Mouse (Mus musculus) brown adipose tissue, adult 24 weeks (tissue): ENCODE measurements at regions not wholly inside any gene's neighbourhood (a gene's known extent, or its start where the extent isn't known, plus 50 kb on each side); places are given as distances from the start of the nearest gene placed in this dataset.

Experiments used
- H3K27ac ChIP-seq: fragments of 200-500 bp; replicated peaks from 2 replicates; pipeline ENCODE4 v1.5.1; 2012; ENCODE audit warnings: low read depth, mild to moderate bottlenecking, low read length
- H3K4me1 ChIP-seq: fragments of 200-500 bp; 2 replicates; pipeline ENCODE4 v1.6.1; 2012; ENCODE audit warnings: low read length, mixed read lengths; ENCODE audit not compliant: control insufficient read depth, insufficient read depth, insufficient read length
- H3K4me3 ChIP-seq: fragments of 200-500 bp; 2 replicates; pipeline ENCODE4 v1.5.1; 2012; ENCODE audit warnings: low read depth, mild to moderate bottlenecking, low read length, moderate library complexity; ENCODE audit not compliant: insufficient read depth

DNA sequence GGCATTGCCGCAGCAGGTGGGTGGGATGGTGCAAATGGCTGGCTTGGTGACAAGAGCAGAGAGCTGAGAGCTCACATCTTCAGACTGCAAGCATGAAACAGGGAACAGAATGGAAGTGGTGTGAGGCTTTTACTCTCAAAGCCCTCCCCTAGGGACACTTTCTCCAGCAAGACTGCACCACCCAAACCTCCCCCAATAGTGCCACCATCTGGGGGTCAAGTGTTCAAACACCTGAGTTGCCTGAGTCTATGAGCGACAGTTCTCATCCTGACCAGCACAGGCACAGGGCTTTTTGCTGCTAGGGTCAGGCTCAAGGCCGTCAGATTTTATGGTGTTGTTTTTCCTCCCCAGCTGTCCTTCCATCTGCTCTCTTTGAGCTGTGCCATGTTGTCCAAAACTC is 337.9 kb upstream of the Eif4g2 start:
- Histone ChIP-seq H3K4me1 (no peaks in the 10 kb centered on the region), H3K4me3 (no peak overlapping the region), H3K27ac (no peak overlapping the region)

DNA sequence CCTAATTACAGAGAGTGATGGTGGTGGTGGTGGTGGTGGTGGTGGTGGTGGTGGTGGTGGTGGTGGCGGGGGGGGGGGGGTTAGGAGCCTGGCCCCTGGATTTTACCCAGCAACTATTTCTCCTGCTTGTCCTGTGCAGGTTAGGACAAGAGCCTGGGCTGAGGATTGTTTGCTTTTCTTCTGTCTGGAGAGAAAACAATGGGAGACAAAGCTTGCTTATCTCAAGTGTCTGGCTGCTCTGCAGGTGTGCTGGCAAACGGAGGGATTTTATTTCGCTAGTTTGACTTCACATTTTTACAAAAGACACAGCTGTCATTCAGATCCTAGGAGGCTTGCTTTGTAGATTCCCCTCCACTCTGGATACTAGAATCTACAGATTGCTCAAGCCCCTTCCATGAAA is 334.9 kb upstream of the Eif4g2 start:
- H3K4me1 ChIP-seq = 0 out of 2 replicates have a peak, but pooled peaks cover 3% of the 10 kb centered on the region
- no peak overlapping the region for H3K4me3 ChIP-seq
- no peak overlapping the region for H3K27ac ChIP-seq

DNA sequence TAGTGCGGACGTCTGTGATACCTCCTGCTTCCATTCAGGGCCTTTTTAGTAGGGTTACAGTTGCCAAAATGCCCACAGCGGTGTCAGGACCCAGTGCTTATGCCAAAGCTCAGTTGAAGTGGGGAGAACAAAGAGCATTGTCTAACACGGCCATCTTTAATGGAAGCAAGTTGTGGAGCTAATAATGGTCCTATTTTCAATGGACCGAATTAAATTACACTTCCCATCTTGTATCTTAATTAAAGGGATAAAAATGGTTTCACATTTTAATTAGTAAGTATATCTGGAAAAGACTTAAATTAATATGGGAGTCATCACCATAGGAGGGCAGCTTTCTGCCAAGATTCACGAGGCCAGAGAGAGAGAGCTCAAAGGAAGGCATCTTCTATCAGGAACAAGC is 333.2 kb upstream of the Eif4g2 start:
- no peak overlapping the region for H3K4me3 ChIP-seq
- H3K27ac ChIP-seq = no peak overlapping the region
- 0 out of 2 replicates have a peak, but pooled peaks cover 3% of the 10 kb centered on the region for H3K4me1 ChIP-seq

DNA sequence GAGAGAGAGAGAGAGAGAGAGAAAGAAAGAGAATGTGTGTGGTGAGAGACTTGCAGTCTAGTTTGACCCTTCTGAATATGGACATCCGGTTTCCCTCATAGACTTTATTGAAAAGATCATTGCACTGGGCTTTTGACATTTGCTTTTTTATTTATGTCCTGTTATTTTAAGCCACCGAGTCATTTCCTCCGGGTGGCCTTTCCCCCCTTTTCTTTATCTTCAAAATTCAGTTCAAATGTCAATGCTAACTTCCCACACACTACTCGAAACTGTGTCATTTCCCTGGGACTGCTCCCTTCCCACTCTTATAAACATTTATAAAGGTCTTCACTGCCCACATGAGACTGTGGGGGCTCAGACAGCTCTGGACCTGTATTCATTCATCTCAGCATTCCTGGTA is 330.9 kb upstream of the Eif4g2 start:
- H3K27ac ChIP-seq = no peak overlapping the region; the same call in 1 of the 2 replicates
- no peak overlapping the region for H3K4me3 ChIP-seq
- 0 out of 2 replicates have a peak, but pooled peaks cover 3% of the 10 kb centered on the region for H3K4me1 ChIP-seq

DNA sequence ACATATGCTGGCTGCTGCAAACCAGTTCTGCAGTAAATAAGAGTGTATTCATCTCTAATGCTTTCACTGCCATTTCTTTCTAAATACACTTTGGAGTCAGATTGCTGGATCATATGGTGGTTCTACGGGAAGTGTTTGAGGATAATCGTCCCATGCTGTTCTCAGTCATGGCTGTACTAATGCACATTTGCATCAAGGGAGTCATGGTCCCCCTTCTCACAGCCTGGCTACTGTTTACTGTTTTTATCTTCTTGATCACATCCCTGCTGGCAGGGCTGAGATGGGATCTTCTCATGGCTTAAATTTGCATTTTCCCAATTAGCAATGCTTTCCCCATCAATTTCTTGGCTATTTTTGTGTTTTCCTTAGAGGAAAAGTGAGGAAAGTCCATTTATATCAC is 330.1 kb upstream of the Eif4g2 start:
- Histone ChIP-seq H3K27ac (no peak overlapping the region), H3K4me1 (0 out of 2 replicates have a peak, but pooled peaks cover 3% of the 10 kb centered on the region), H3K4me3 (no peak overlapping the region)

DNA sequence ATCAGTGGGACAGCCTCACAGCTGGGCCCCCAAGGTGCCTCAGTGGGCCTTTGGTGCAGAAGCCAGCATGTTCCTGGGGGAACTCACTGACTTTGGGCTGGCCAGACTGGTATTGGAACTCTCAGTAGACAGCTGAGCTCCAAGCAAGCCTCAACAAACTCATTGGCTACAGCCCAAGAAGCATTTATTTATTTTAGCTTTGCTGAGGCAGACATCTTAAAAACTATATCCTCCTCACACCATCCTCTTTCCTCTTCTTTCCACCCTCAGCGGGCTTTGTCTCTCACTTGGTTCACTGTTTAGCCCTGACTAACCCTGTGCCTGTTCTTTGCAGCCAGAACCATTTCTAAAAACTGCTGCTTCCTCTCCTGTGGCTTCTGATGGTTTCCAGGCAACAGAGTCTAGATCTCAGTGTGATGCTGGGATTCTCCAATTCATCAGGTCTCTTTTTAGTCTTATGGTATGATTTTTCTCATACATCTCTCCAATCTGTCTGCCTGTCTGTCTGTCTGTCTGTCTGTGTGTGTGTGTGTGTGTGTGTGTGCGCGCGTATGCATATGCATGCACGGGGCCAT is 328.6 kb upstream of the Eif4g2 start:
- Histone ChIP-seq H3K27ac (no peak overlapping the region), H3K4me3 (no peak overlapping the region), H3K4me1 (0 out of 2 replicates have a peak, but pooled peaks cover 3% of the 10 kb centered on the region)

DNA sequence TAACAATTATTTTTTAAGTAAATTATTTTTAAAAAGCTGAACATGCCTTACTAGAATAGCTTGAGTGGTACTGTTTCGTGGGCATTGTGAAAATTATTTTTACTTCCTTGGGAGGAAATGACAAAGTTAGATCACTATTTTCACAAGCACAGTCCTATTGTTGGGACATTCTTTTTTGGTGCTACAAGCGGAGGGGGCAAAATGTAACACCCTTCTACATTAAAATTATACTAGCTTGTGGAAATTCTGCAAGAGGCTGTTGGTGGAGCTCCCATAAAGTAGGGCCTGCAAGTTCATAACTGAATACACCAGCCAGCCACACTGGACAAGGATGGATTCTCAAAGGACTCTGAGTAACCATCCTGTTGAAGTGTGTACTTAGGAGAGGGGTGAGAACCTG is 313.1 kb upstream of the Eif4g2 start:
- H3K27ac ChIP-seq = no peak overlapping the region
- no peaks in the 10 kb centered on the region for H3K4me1 ChIP-seq
- H3K4me3 ChIP-seq = no peak overlapping the region

DNA sequence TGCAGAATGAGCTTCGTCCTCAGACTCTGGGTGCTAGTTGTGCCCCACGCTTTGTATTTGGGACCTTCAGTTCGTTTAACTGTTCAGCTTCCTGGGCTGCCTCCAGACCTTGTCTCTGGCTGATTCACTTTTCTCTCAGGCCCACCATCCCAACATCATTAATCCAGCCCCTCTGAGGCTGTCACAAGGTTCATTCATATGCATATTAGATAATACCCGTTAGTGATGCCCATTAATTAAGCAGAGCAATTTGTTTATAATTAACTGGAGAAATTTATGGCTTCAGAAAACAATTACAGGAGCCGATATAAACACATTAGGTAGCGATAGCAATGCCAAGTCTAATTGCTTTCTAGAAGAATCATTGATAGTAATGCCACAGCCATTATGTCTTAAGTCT is 312.3 kb upstream of the Eif4g2 start:
- no peak overlapping the region for H3K4me3 ChIP-seq
- no peaks in the 10 kb centered on the region for H3K4me1 ChIP-seq
- no peak overlapping the region for H3K27ac ChIP-seq

DNA sequence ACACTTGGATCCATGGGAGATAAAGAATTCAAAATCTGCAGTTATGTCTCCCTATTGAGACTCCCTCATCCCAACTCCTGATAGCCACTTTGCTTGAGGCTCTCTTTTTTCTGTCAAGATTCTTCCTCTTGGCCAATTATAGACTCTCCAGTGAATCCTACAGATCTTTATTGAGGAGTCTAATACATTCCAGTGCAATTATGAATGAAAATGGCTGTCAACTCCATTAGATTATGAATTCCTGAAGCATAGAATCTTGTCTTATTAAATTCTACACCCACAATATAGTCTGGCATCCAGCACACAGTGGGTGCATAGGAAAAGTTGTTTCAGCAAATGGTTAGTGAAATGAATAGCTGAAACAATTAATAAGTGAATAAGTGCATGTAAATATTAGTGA is 311.0 kb upstream of the Eif4g2 start:
- no peak overlapping the region for H3K27ac ChIP-seq
- H3K4me1 ChIP-seq = no peaks in the 10 kb centered on the region
- H3K4me3 ChIP-seq = no peak overlapping the region

DNA sequence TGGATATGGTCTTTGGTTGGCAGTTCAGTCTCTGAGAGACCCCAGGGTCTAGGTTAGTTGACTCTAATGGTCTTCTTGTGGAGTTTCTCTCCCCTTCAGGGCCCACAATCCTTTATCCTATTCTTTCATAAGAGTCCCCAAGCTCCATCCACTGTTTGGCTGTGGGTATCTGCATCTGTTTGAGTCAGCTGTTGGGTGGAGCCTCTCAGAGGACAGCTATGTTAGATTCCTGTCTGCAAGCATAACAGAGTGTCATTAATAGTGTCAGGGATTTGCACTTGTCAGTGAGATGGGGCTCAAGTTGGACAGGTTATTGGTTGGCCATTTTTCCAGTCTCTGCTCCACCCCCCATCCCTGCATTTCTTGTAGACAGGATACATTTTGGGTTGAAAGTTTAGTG is 306.9 kb upstream of the Eif4g2 start:
- Histone ChIP-seq H3K4me3 (no peak overlapping the region), H3K4me1 (no peaks in the 10 kb centered on the region), H3K27ac (no peak overlapping the region)

DNA sequence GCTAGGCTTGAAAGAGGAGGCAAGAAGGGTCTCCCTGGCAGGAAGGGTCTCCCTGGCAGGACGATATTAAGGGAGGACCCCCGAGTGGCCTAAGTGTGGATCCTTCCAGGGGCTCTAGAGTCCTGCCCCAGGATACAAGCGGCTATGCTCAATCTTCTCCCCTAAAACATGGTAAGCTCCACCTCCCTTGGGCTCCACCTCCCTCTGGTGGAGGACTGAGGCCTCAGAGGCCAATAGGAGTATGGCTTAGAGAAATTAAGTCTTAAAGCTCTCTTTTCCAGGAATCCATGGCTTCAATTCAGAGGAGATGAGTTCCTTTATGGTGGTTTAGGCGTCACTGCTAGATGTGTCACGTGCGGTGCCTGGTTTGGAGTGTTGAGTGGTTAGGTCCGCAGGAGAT is 291.7 kb upstream of the Eif4g2 start:
- peaks cover 10% of the 10 kb centered on the region for H3K4me1 ChIP-seq
- no peak overlapping the region for H3K27ac ChIP-seq
- H3K4me3 ChIP-seq = no peak overlapping the region

DNA sequence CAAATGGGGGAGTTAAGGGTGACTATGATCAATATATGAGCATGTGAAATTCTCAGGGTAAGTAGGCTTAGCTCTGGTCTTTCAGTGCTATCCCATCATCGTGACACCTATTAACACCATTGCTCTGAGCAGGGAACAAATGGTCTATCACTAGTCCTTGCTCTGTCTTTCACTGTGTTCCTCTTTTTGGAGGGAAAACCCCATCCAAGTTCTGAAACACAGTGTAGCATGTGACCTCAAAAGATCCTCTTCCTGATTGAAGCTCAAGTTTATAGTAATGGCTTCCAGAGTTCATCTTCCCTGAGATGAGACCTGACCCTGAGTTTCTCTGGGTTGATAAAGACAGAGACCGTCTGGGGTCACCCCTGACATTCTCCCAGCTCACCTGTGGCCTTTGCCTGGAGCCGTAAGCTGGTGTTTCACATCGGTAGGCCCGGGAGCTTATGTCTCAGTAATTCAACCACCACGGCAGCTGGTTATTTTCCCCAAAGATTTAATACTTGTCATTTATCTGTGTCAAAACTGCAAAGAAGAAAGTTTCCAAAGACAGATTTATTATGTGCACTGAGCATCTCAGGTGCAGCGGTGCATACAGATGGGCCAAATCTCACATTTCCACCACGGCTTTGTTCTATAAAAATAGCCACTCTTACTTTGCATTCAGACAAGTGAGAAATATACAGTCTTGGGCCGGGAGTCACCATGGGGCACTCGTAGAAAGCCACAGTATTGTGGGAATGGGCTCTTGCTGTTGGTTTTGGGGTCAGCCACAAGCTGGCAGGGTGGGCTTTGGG is 290.7 kb upstream of the Eif4g2 start:
- Histone ChIP-seq H3K27ac (no peak overlapping the region), H3K4me1 (peaks cover 10% of the 10 kb centered on the region), H3K4me3 (no peak overlapping the region)

DNA sequence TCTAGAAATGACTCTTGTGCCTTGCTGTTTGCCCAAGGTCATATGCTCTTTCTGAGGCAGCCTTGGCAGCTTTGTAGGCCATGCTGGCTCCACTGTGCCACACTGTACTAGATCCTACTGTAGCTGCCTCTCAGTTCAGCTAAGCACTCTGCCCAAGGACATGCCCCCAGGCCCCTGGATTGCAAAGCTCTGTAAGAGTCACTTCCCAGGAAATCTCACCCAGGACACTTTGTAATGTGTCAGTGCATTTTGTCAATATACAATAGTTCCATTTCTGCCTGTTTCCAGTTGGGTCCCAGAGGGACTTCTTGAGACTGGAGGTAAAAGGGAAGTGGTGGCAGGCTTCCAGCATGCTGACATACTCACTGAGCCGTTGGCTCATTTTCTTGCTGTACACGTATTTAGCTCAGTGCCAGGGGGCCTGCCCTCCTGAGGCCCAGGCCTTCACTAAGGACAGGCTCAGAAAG is 287.6 kb upstream of the Eif4g2 start:
- Histone ChIP-seq H3K27ac (peak overlapping the region; percentile 83), H3K4me3 (no peak overlapping the region)

DNA sequence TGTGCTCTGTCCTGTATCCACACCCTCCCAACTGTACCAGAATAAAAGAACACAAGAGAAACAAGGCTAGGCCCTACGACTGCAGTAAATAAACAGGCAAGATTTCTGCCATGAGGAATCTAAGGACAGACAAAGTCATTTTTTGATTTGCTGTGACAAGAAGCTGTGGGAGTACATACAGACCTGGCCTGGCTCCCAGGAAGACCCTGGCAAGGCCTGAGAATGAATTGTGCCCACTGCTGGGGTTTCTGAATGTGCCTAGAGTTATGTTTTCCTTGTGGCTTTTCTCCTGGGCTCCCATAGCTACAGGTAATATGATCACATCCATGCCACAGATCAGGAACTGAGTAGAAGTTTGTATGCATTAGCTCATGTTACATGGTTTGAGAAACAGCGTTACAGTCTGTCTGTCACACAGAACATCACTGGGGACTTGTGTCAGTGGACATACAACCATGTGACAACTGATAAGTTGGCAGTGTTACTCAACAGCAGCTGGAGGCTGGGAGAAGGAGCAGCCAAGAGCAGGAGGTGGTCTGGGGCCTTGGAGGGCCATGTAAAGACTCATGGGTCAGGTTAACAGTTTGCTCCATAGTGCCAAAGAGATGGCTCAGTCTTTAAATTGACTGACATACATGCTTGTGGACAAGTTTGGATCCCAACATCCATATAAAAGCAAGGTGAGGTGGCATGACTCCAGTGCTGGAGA is 285.6 kb upstream of the Eif4g2 start:
- Histone ChIP-seq H3K4me3 (no peak overlapping the region), H3K27ac (no peak overlapping the region)

More for the DNA sequence above, 287.6 kb upstream of the Eif4g2 start:
- H3K4me1 ChIP-seq = peaks cover 10% of the 10 kb centered on the region

DNA sequence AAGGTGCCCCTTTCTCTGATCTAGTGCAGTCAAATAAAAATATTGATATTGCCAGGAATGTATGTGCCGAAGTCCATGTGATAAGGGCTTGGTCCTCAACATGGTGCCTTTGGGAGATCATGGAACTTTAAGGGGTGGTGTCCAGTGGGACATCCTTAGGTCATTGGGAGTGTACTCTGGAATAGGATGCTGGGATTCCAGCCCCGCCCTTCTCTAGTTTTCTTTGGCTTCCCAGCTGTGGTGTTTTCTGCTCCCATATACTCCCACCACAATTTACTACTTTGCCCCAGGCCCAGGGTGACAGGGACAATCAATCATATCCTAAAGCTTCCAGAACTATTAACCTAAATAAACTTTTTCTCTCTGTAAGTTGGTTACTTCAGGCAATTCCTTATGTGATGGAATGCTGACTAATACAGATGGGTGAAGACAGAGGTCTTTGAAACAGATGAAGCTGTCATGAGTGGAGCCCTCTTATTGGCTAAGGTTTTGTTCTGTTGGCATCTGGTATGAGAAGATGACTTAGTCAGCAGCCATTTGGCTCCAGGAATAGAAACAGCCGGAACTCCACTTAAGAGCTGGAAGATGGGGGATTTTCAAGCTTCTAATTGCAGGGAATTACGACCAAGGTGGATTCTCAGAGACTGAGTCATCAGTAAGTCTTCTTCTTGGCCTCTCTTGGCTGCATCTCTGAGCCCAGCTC is 284.3 kb upstream of the Eif4g2 start:
- peaks cover 10% of the 10 kb centered on the region for H3K4me1 ChIP-seq
- H3K27ac ChIP-seq = no peak overlapping the region
- no peak overlapping the region for H3K4me3 ChIP-seq

More for the DNA sequence above, 285.6 kb upstream of the Eif4g2 start:
- H3K4me1 ChIP-seq = peaks cover 10% of the 10 kb centered on the region
